Mouse (Mus musculus): ENCODE measurements at regions not wholly inside any gene's neighbourhood (a gene's known extent, or its start where the extent isn't known, plus 50 kb on each side); places are given as distances from the start of the nearest gene placed in this dataset.

DNA sequence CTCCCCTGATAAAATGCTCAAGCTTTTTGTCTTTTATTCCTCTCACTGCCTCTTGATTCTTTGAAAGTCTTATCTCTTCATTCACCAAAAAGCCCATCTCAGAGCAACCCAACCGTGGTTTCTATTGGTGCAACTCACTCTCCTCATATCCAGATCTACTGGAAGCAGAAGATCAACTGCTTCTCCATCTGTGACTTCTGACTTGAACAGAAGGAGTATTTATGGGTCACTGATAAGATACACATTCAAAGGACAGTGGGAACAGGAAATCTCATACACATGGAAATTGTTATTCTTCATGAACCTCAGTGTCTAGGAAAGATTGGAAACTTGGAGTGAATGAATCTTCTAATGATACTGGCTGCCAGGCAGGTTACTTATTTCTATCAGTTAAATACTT lies 846.6 kb downstream of the Tlr4 start:
- TF ChIP-seq CTCF (IDR thresholded peaks at IDR 0.05 in 2 of 3, conservative IDR thresholded peaks at IDR 0.05 in 1 of 3; ENCODE audit: control insufficient read depth in 1 of 3, insufficient read depth in 1 of 3, low read depth in 2 of 3, low read length in 3 of 3, poor library complexity in 1 of 3, severe bottlenecking in 1 of 3) (no peak), GABPA (IDR thresholded peaks at IDR 0.05; ENCODE audit: low read depth, low read length) (no peak), TBP (IDR thresholded peaks at IDR 0.05; ENCODE audit: low read depth, low read length) (no peak), RAD21 (IDR thresholded peaks at IDR 0.05; ENCODE audit: low read depth, low read length) (no peak), E2F4 (IDR thresholded peaks at IDR 0.05; ENCODE audit: borderline replicate concordance, low read depth, low read length) (no peak), POLR2A (IDR thresholded peaks at IDR 0.05; ENCODE audit: control insufficient read depth in 1 of 2, insufficient read depth in 1 of 2, low read depth in 1 of 2, low read length in 2 of 2, poor library complexity in 1 of 2) (no peak), ZC3H11A (IDR thresholded peaks at IDR 0.05; ENCODE audit: low read depth, low read length) (no peak)

Measured in MEL (cell line).